Mouse (Mus musculus): ENCODE measurements around the gene Pacs1. TPM values are rescaled to one million over a fixed set of nuclear protein-coding genes. Genes with fewer than 3 reads are reported as not detected.

Gene Pacs1
- polyA plus RNA-seq (2015; fragmentation: Nextera tagmentation; extraction: Ambion mirVana): 33.9 TPM in 2 replicates

DNA sequence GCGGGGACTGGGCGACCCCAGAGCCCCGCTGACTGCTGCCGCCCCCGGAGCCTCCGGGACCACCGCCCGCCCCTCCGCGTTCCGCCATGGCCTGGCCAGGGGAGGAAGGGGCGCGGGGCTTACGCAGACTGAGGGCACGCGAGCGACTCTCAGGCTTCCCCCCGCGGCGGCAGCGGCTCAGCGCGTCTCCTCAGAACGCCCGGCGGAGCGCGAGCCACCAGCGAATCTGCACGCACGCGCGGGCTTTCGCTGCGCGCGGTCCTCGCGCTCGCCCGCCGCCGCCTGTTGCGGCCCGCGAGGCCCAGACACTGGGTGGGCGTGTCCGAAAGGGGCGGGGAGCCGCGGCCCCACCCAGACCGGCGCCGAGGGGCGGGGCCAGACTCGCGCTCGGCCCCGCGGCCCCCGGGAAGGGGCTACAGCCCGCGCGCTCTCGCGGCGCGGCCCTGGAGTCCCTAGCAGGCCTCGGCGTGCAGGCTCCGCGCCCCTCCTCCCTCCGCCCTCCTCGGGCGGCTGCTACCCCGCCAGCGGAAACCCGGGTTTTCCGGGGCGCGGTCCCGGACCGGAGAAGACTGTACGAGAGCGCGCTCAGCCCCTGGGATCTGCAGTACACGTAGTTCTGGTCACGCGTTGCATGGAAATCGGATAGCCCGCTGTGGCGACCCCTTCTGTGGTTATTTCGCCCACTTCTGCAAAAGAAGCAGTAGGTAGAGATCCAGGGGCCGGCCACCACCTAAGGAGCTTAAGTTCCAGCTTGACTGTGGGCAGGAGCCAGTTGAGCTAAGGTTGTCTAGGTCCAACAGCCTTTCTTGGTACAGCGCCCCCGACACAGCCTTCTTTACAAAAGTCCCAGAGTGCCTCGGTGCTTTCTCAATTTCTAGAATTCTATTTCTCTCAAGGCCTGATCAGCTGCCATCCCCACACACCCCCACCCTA is at the start of gene Pacs1:
TSS of gene Pacs1 (minus strand) at position 319 of the 933 bp plus-strand sequence.
- Histone ChIP-seq H3K36me3 (peaks cover 36% of the 10 kb centered on the region), H3K27me3 (no peaks in the 10 kb centered on the region), H3K4me1 (replicated peaks) (peaks cover 37% of the 10 kb centered on the region), H3K27ac (peak within 1 kb of the TSS; percentile 93), H3K4me2 (peak within 1 kb of the TSS; percentile 91), H3K9me3 (no peaks in the 10 kb centered on the region), H3K9ac (peak within 1 kb of the TSS; percentile 96), H3K4me3 (peak within 1 kb of the TSS; percentile 97)
- under 1% methylated on average over 69 of the region's 97 CpGs for WGBS
- ATAC-seq (ENCODE audit: low FRiP score): peak; percentile 91

DNA sequence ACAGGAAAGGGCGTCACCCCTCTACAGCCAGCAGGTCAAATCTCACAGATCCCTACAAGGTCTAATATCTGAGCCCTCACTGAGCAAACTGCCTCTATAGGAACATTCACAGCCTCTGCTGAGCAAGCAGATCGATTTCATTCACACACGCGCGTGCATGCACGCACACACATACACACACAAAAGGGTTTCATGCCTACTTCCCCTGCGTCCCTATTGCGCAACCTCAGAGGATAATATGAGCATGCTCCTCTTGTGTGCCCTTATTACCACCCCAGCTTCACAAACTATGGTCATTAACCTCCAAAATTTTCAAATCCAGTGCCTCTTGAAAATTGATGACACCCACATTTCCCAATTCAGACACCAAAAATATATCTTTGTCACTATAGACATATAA is 40.3 kb upstream of the Pacs1 start:
- 89% methylated on average over 8 of the region's 8 CpGs for WGBS
- H3K4me3 ChIP-seq: no peak overlapping the region
- no peaks in the 10 kb centered on the region for H3K4me1 ChIP-seq (replicated peaks)
- H3K9me3 ChIP-seq: peaks cover 9% of the 10 kb centered on the region; the same call in 1 of the 2 replicates
- no peak overlapping the region for H3K9ac ChIP-seq
- H3K27me3 ChIP-seq: no peaks in the 10 kb centered on the region
- H3K4me2 ChIP-seq: no peak overlapping the region
- H3K36me3 ChIP-seq: 0 out of 2 replicates have a peak, but pooled peaks cover 3% of the 10 kb centered on the region
- no peak overlapping the region for H3K27ac ChIP-seq
- ATAC-seq (ENCODE audit: low FRiP score): no peak

DNA sequence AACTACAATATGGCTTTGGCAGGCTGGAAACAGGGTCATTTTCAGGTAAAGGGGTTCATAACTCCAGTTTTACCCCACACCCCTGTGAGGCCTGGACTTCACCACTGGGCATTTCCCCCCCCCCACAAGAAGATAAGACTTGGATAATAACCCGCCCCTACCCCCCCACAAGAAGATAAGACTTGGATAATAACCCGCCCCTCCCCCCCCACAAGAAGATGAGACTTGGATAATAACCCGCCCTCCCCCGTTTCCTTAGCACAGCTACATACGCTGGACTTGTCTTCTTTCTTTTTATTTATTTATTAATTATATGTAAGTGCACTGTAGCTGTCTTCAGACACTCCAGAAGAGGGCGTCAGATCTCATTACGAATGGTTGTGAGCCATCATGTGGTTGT is 36.1 kb upstream of the Pacs1 start:
- Histone ChIP-seq H3K36me3 (peaks cover 43% of the 10 kb centered on the region), H3K4me1 (replicated peaks) (no peaks in the 10 kb centered on the region), H3K9me3 (no peaks in the 10 kb centered on the region; the same call in 1 of the 2 replicates), H3K9ac (no peak overlapping the region), H3K4me2 (no peak overlapping the region), H3K27me3 (peaks cover 12% of the 10 kb centered on the region; the same call in 1 of the 2 replicates), H3K4me3 (no peak overlapping the region), H3K27ac (no peak overlapping the region)
- ATAC-seq (ENCODE audit: low FRiP score): no peak
- 85% methylated on average over 7 of the region's 7 CpGs for WGBS

DNA sequence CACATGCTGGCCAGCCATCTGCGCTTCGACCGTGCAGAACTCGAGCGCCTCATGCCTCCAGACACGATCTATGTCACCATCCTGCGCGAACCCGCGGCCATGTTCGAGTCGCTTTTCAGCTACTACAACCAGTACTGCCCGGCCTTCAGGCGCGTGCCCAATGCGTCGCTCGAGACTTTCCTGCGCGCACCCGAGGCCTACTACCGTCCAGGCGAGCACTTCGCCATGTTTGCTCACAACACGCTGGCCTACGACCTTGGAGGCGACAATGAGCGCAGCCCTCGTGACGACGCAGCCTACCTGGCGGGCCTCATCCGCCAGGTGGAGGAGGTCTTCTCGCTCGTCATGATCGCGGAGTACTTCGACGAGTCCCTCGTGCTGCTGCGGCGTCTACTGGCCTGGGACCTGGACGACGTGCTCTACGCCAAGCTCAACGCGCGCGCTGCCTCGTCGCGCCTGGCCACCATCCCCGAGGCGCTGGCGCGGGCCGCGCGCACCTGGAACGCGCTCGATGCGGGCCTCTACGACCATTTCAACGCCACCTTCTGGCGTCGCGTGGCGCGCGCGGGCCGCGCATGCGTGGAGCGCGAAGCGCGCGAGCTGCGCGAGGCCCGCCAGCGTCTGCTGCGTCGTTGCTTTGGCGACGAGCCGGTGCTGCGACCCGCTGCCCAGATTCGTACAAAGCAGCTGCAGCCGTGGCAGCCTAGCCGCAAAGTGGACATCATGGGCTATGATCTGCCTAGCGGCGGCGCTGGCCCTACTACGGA is 34.2 kb upstream of the Pacs1 start:
- ATAC-seq (ENCODE audit: low FRiP score): 0 out of 2 replicates have a peak, but pooled peaks have one; percentile 36
- H3K27me3 ChIP-seq: peaks cover 12% of the 10 kb centered on the region; the same call in 1 of the 2 replicates
- H3K36me3 ChIP-seq: peaks cover 60% of the 10 kb centered on the region
- peak overlapping the region; percentile 14 for H3K4me3 ChIP-seq
- H3K9ac ChIP-seq: no peak overlapping the region
- no peaks in the 10 kb centered on the region; the same call in 1 of the 2 replicates for H3K9me3 ChIP-seq
- WGBS: 45% methylated on average over 98 of the region's 98 CpGs
- H3K4me1 ChIP-seq (replicated peaks): no peaks in the 10 kb centered on the region
- no peak overlapping the region for H3K27ac ChIP-seq
- H3K4me2 ChIP-seq: peak overlapping the region; percentile 37

DNA sequence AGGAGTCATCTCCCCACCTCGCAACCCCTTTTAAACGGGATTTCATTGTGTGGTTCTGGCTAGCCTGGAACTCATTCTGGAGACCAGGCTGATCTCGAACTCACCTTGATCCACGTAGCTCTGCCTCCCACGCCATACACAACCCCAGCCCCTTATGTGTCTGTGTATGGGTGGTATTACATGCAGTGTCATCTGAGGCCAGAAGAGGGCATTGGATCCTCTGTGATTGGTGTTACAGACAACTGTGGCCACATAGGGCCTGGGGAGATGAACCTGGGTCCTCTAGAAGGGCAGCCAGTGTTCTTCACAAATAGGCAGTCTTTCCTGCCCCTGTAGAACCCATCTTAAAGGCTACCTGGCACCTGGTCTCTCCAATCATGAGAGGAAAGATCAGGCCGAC is 33.4 kb upstream of the Pacs1 start:
- 87% methylated on average over 6 of the region's 6 CpGs for WGBS
- H3K27ac ChIP-seq: no peak overlapping the region
- no peaks in the 10 kb centered on the region; the same call in 1 of the 2 replicates for H3K9me3 ChIP-seq
- peaks cover 12% of the 10 kb centered on the region; the same call in 1 of the 2 replicates for H3K27me3 ChIP-seq
- H3K4me3 ChIP-seq: no peak overlapping the region
- H3K36me3 ChIP-seq: peaks cover 61% of the 10 kb centered on the region
- ATAC-seq (ENCODE audit: low FRiP score): no peak
- no peaks in the 10 kb centered on the region for H3K4me1 ChIP-seq (replicated peaks)
- no peak overlapping the region for H3K9ac ChIP-seq
- H3K4me2 ChIP-seq: no peak overlapping the region

DNA sequence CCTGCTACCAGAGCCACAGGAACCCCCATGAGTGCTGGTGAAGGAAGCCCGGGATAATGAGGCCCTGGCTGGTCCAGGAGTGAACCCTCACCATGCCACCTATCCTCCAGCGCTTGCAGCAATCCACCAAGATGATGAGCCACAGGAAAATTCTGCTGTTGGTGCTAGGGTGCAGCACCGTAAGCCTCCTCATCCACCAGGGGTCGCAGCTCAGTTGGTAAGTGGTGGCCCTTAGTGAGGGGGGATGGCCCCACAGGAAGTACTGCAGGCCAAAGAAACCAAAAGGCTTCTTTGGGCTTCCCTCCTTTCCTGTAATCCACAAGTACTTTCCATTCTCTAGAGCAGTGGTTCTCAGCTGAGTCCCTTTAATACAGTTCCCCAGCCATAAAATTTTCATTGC is 29.5 kb upstream of the Pacs1 start:
- Histone ChIP-seq H3K27me3 (peaks cover 9% of the 10 kb centered on the region; the same call in 1 of the 2 replicates), H3K9me3 (no peaks in the 10 kb centered on the region), H3K36me3 (peaks cover 50% of the 10 kb centered on the region), H3K9ac (0 out of 2 replicates have a peak overlapping the region, but pooled peaks have one; percentile 19), H3K4me2 (no peak overlapping the region), H3K27ac (no peak overlapping the region), H3K4me3 (no peak overlapping the region), H3K4me1 (replicated peaks) (peaks cover 34% of the 10 kb centered on the region)
- 13% methylated on average over 4 of the region's 4 CpGs for WGBS
- no peak for ATAC-seq (ENCODE audit: low FRiP score)

DNA sequence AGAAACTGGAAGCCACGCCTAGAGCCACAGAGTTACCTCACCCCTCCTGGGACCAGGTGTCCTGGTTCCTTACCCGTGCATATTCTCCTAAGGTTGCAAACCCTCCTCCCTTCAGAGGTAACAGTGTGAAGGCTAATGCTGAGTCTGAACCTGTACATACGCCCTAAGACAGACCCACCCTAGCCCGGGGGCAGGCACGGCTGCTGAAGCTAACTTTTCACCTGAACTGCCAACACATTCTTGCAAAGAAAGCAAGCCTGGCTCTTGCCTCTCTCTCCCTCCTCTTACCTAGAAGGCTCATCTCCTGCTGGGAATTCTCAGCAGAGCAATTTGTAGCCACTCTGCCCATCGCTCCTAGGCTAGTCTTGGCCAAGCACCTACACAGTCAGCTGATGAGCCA is 27.7 kb upstream of the Pacs1 start:
- H3K27me3 ChIP-seq: no peaks in the 10 kb centered on the region
- H3K9ac ChIP-seq: peak overlapping the region; percentile 20
- no peak for ATAC-seq (ENCODE audit: low FRiP score)
- H3K4me1 ChIP-seq (replicated peaks): peaks cover 51% of the 10 kb centered on the region
- H3K4me2 ChIP-seq: no peak overlapping the region
- no peak overlapping the region for H3K27ac ChIP-seq
- H3K9me3 ChIP-seq: no peaks in the 10 kb centered on the region
- no peak overlapping the region for H3K4me3 ChIP-seq
- peaks cover 32% of the 10 kb centered on the region for H3K36me3 ChIP-seq
- 88% methylated on average over 6 of the region's 6 CpGs for WGBS

DNA sequence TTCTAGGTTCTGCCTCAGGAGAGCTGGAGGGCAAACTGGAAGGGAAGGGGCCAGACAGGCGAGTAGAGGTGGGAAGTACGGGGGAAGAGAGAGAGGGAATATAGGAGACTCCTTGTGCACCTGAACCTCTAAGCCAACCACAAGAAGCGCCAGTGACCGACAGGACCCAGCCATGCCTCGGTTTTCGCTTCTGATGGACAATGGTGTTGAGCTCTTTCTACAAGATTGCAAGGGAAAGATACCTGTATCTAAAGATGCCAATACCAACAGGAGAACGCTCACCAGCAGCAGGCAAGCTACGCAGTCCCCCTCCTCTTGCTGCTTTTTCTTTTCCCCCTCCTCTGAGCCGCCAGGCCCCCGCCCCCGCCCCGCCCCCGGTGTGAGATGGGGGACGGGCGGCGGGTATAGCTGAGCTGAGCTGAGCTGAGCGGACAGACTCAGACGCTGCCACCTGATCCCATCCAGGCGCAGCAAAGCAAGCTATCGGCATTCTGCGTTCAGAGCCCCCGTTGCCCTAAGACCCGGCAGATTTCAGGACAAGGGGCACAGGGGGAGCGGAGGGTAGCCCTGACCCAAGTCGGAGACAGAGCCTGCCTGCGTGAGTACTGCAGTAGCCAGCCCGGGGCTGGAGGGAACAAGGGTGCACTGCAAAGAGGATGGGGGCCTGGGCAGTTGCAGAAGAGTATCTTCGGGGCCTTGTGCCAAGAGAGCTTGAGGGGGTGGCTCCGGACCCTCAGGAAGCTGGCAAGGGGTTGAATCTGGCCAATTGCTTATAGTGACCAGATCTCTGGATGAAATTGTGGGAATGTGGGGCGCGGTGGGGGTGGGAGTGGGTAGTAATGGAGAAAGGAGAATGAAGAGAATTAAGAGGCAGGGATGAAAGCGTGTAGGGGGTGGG is 25.2 kb upstream of the Pacs1 start, which contains the start of gene Gal3st3:
TSS of gene Gal3st3 (plus strand) at position 429 of the 898 bp plus-strand sequence.
- Histone ChIP-seq H3K36me3 (peaks cover 10% of the 10 kb centered on the region), H3K9me3 (no peaks in the 10 kb centered on the region), H3K4me2 (peak within 1 kb of the TSS; percentile 69), H3K4me3 (peak within 1 kb of the TSS; percentile 70), H3K27ac (peak within 1 kb of the TSS; percentile 94), H3K4me1 (replicated peaks) (peaks cover 64% of the 10 kb centered on the region), H3K9ac (peak within 1 kb of the TSS; percentile 87), H3K27me3 (no peaks in the 10 kb centered on the region)
- 6% methylated on average over 29 of the region's 32 CpGs for WGBS
- ATAC-seq (ENCODE audit: low FRiP score): peak; percentile 63

DNA sequence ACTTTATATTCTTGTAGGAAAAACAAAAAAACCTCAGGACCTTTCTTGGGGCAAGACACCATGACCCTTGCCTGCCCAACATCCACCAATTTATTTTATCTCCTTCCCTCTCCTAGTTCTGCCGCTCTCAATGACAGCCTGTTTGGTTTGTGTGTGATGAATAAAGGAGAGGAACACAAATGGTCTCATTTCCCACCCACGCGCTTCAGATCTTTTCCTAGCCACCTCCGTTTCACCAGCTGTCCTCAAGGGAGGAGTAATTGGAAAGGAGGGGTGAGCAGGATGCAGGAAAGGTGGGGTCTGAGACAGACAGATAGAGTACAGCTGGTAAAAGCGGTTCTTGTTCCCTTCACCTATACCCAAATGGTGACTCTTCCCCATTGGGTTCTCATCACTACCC is 23.7 kb upstream of the Pacs1 start:
- H3K4me2 ChIP-seq: no peak overlapping the region
- ATAC-seq (ENCODE audit: low FRiP score): no peak
- WGBS: 74% methylated on average over 5 of the region's 5 CpGs
- H3K4me1 ChIP-seq (replicated peaks): peaks cover 67% of the 10 kb centered on the region
- no peak overlapping the region for H3K4me3 ChIP-seq
- no peak overlapping the region for H3K27ac ChIP-seq
- H3K36me3 ChIP-seq: peaks cover 14% of the 10 kb centered on the region
- no peaks in the 10 kb centered on the region for H3K9me3 ChIP-seq
- no peak overlapping the region for H3K9ac ChIP-seq
- H3K27me3 ChIP-seq: no peaks in the 10 kb centered on the region

DNA sequence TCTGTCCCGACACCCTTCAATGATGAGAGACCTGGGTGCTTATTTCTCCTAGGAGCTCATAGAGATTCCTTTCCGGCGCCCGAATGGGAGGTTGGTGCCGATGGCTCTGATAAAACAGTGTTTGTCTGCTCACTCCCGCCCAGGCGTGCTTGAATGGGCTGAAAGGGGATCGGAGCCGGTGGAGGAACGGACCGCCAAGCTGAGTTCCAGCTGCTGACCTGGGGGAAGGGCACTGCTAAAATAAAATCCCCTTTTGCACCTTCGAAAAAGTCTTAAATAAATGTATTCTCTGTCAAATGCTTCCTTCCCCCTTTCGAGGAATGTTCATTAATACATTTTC is 22.8 kb upstream of the Pacs1 start:
- Histone ChIP-seq H3K36me3 (peaks cover 22% of the 10 kb centered on the region), H3K27me3 (no peaks in the 10 kb centered on the region), H3K9ac (peak overlapping the region; percentile 78), H3K27ac (peak overlapping the region; percentile 93), H3K9me3 (no peaks in the 10 kb centered on the region), H3K4me1 (replicated peaks) (peaks cover 65% of the 10 kb centered on the region), H3K4me3 (peak overlapping the region; percentile 94), H3K4me2 (peak overlapping the region; percentile 91)
- 8% methylated on average over 13 of the region's 13 CpGs for WGBS
- peak; percentile 41 for ATAC-seq (ENCODE audit: low FRiP score)

DNA sequence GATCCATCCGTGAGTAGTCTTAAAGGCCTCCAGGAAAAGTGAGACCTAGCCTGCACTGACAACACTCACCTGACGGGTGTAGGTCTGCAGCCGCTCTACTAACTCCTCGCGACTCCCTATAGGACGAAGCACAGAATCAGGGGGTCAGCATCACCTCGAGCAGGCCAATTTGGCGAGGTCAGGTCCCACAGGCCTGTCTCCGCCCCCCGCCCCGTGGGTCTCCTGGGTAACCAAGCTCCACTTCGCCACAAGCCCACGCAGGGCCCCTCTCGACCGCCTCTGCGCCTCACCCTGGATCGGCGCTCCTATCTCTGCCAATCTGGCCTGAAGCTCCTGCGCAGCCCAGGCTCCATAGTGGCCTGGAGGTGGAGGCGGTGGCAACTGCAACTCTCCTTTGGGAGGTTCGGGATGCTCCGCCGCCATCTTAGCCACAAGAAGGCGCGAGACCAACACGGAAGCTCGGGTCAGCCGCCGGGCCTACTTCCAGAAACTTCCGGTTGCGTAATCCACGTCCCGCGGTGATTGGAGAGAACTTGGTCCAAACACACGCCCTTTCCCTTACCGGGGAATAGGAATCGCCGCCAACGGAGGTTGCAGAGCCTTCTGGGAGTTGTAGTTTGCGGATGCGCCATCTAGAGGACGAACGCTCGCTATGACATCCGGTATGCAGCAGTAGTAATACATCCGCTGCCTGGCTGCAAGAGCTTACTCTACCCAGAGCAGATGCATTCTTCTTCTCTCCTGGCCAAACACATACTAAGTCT is 22.2 kb upstream of the Pacs1 start, which contains the start of gene Sf3b2:
TSS of gene Sf3b2 (minus strand) at position 484 of the 764 bp plus-strand sequence.
- H3K9ac ChIP-seq: peak within 1 kb of the TSS; percentile 91
- peak within 1 kb of the TSS; percentile 91 for H3K4me2 ChIP-seq
- H3K4me1 ChIP-seq (replicated peaks): peaks cover 60% of the 10 kb centered on the region
- H3K4me3 ChIP-seq: peak within 1 kb of the TSS; percentile 94
- ATAC-seq (ENCODE audit: low FRiP score): peak; percentile 95
- H3K27me3 ChIP-seq: no peaks in the 10 kb centered on the region
- under 1% methylated on average over 46 of the region's 46 CpGs for WGBS
- peaks cover 28% of the 10 kb centered on the region for H3K36me3 ChIP-seq
- H3K27ac ChIP-seq: peak within 1 kb of the TSS; percentile 94
- no peaks in the 10 kb centered on the region for H3K9me3 ChIP-seq

Data from hindbrain, embryonic 13.5 days (tissue).